Mouse (Mus musculus) small intestine, adult 2 months (tissue): Measurements from ENCODE around the gene Csnk1d.

Experiments used
- CTCF ChIP-seq: fragments of 200-500 bp; IDR thresholded peaks from 2 replicates; pipeline ENCODE4 v1.5.1; 2012; ENCODE audit warnings: low read depth, mild to moderate bottlenecking, control low read depth, inconsistent platforms, low read length, moderate library complexity, mixed read lengths; ENCODE audit not compliant: insufficient replicate concordance, insufficient read length; ENCODE audit errors: extremely low read depth
- POLR2A ChIP-seq: fragments of 200-500 bp; IDR thresholded peaks from 2 replicates; pipeline ENCODE4 v1.6.1; 2012; ENCODE audit warnings: low read depth, mild to moderate bottlenecking, control low read depth, inconsistent platforms, low read length, moderate library complexity

DNA sequence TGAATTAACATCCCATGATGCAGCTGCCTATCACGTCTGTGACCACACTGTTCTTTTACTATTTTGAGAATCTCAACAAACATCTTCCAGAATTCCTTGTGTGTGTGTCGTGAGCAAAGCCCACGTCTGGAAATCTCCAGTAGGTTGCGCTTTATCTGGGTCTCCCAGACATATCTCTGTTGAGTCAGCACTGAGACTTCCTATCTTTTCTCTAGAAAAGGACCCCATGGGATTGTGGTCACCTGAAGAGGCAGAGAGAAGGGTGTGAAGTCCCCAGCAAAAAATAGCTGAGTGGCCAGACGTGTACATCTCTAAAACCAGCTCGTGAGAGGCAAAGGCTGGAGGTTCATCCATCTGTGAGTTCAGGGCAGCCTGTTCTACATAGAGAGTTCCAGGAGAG is 33.0 kb upstream of the Csnk1d start:
- no peak for TF ChIP-seq POLR2A
- TF ChIP-seq CTCF: no peak
